Mouse (Mus musculus): ENCODE measurements around the gene Cpz.

- peak; percentile 65 for TF ChIP-seq CTCF (IDR thresholded peaks at IDR 0.05; ENCODE audit: low read depth, low read length)
- TF ChIP-seq POLR2A (IDR thresholded peaks at IDR 0.05; ENCODE audit: insufficient read depth, low read length) = no peak
These were observed 1.8 kb downstream of the Cpz start for GRCm38 (mm10) chr5:35523735-35524134.
